Mouse (Mus musculus): ENCODE results near the gene Ly6g6d. TPM values are rescaled to one million over a fixed set of nuclear protein-coding genes. Genes with fewer than 3 reads are reported as not detected.

The Ly6g6d gene
- total and polyA plus RNA-seq, 3 experiments, result 2.0 TPM; not detected in 2

DNA sequence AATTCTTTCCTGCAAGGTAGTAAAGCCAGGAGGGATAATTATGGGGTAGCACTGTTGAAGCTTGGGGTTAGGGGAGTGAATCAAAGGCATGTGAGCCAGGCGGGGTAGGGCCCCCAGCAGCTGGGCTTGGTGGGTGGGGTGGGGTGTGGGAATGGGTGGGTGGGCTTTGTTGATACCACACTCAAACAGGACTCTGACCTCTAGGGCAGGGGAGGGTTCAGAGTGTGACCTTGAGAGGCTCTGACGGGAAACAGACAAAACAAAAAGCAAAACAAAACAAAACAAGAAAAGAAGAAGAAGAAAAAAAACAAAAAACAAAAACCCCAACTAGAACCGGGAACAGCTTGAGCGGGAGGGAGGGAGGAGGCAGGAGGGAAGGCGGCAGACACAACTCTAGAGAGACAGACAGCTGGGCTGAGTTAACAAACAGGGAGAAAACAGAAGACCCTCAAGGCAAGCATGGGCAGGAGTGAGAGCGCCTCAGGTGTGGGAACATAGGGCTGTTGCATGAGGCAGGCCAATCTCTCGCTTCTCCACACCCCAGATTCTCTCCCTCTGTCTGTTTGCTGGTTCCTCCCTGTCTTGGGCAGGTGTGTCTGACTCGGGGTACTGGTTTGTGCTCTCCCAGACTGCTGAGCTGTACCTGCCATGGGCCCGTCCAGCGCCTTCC is 1.2 kb downstream of the Ly6g6d start, which contains the start of gene Ly6g6e:
Gene Ly6g6e, plus strand, starts transcription at position 396 of the 670 bp plus-strand sequence.
- Histone ChIP-seq H3K27me3 (ENCODE audit: insufficient read depth, low read length) (peaks cover 8% of the 10 kb centered on the region; the same call in 1 of the 2 replicates), H3K4me1 (ENCODE audit: insufficient read depth, low read depth, low read length) (peaks cover 58% of the 10 kb centered on the region), H3K36me3 (replicated peaks) (no peaks in the 10 kb centered on the region), H3K9me3 (replicated peaks) (no peaks in the 10 kb centered on the region), H3K4me3 (ENCODE audit: low read depth, low read length) (no peak within 1 kb of the TSS)
- no peak for DNase-seq (ENCODE audit: low spot score)
- ATAC-seq (ENCODE audit: extremely low read depth, insufficient number of reproducible peaks, low FRiP score, poor library complexity, severe bottlenecking), result no peak
- TF ChIP-seq GATA1 (IDR thresholded peaks at IDR 0.05; ENCODE audit: borderline replicate concordance, low read length), result no peak
- TF ChIP-seq GATA2 (IDR thresholded peaks at IDR 0.05; ENCODE audit: borderline replicate concordance, low read depth, low read length), result no peak
- TF ChIP-seq TAL1 (conservative IDR thresholded peaks at IDR 0.05; ENCODE audit: low read depth, low read length), result no peak
- no peak for TF ChIP-seq POLR2AphosphoS5 (IDR thresholded peaks at IDR 0.05; ENCODE audit: insufficient replicate concordance, low read depth, low read length)
- TF ChIP-seq CTCF (IDR thresholded peaks at IDR 0.05; ENCODE audit: low read depth, low read length), result no peak

DNA sequence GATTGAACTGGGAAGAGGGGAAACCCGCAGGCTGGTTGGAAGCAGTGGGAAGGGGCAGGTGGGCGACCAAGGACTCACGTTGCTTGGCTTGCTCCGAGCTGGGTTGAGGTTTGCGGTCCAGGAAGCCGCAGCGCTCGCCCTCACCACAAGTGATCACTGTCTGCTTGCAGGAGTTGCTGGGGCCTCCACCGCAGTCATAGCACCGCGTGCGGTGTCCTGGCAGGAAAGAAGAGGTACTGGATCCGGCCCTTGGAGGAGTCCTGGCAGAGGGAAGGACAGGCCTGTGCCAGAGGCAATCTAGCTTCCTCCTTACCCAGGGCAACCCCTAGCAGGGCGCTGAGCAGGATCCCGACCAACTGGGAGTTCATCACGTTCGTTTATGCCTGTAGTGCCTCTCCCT is 3.8 kb downstream of the Ly6g6d start:
- ATAC-seq (ENCODE audit: extremely low read depth, insufficient number of reproducible peaks, low FRiP score, poor library complexity, severe bottlenecking) (no peak), DNase-seq (ENCODE audit: low spot score) (no peak)

GRCm38 (mm10) chr17:35071454-35071853 is 6.4 kb downstream of the Ly6g6d start:
- no peak for ATAC-seq (ENCODE audit: extremely low read depth, insufficient number of reproducible peaks, low FRiP score, poor library complexity, severe bottlenecking)
- no peak overlapping the region for H3K4me3 ChIP-seq (ENCODE audit: low read depth, low read length)
- peaks cover 26% of the 10 kb centered on the region for H3K4me1 ChIP-seq (ENCODE audit: insufficient read depth, low read depth, low read length)
- peaks cover 39% of the 10 kb centered on the region for H3K27me3 ChIP-seq (ENCODE audit: insufficient read depth, low read length)
- no peak for TF ChIP-seq GATA1 (IDR thresholded peaks at IDR 0.05; ENCODE audit: borderline replicate concordance, low read length)
- no peaks in the 10 kb centered on the region for H3K36me3 ChIP-seq (replicated peaks)
- no peaks in the 10 kb centered on the region for H3K9me3 ChIP-seq (replicated peaks)
- no peak for DNase-seq (ENCODE audit: low spot score)

More for the DNA sequence above, 3.8 kb downstream of the Ly6g6d start:
- H3K27me3 ChIP-seq (ENCODE audit: insufficient read depth, low read length), result peaks cover 21% of the 10 kb centered on the region
- H3K4me1 ChIP-seq (ENCODE audit: insufficient read depth, low read depth, low read length), result peaks cover 43% of the 10 kb centered on the region
- H3K4me3 ChIP-seq (ENCODE audit: low read depth, low read length), result peak overlapping the region; percentile 4; the same call in 1 of the 2 replicates
- no peaks in the 10 kb centered on the region for H3K36me3 ChIP-seq (replicated peaks)
- TF ChIP-seq POLR2AphosphoS5 (IDR thresholded peaks at IDR 0.05; ENCODE audit: insufficient replicate concordance, low read depth, low read length) (no peak), GATA1 (IDR thresholded peaks at IDR 0.05; ENCODE audit: borderline replicate concordance, low read length) (no peak), CTCF (IDR thresholded peaks at IDR 0.05; ENCODE audit: low read depth, low read length) (no peak), TAL1 (conservative IDR thresholded peaks at IDR 0.05; ENCODE audit: low read depth, low read length) (no peak), GATA2 (IDR thresholded peaks at IDR 0.05; ENCODE audit: borderline replicate concordance, low read depth, low read length) (no peak)
- no peaks in the 10 kb centered on the region for H3K9me3 ChIP-seq (replicated peaks)

DNA sequence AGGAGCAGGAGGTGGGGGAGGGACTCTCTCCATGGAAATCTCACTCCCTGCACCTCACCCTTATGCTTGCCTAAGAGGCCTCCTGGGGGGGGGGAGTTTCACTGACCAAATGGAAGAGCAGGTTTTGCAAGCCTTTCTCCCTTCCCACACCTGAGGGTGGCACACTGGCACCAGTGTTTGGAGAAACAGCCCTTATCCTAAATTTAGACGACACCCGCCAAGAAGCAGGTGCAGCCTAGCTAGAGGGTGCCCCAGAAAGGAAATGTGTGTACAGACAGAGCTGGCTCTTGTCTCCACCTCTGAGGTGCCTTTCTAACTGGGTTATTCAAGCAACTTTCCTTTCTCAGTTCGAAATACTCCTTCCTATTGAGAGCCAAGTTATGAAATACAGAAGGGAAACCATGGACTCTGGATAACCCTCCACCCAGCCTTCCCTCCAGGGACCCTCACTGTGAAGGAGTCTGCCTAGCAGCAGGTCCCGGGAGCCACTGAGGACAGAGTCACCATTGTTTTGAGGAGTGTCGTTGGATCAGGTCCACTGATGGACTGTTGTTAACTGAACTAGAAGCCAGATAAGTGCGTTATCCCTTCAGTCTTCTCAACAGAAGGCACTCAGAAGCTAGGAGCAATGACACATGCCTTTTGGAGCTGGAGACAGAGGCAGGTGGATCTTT is 7.2 kb downstream of the Ly6g6d start:
- DNase-seq (ENCODE audit: low spot score) (no peak), ATAC-seq (ENCODE audit: extremely low read depth, insufficient number of reproducible peaks, low FRiP score, poor library complexity, severe bottlenecking) (no peak)
- H3K27me3 ChIP-seq (ENCODE audit: insufficient read depth, low read length), result peaks cover 46% of the 10 kb centered on the region
- H3K4me3 ChIP-seq (ENCODE audit: low read depth, low read length), result no peak overlapping the region
- H3K4me1 ChIP-seq (ENCODE audit: insufficient read depth, low read depth, low read length), result peaks cover 28% of the 10 kb centered on the region
- no peaks in the 10 kb centered on the region for H3K36me3 ChIP-seq (replicated peaks)
- no peak for TF ChIP-seq POLR2AphosphoS5 (IDR thresholded peaks at IDR 0.05; ENCODE audit: insufficient replicate concordance, low read depth, low read length)
- TF ChIP-seq GATA1 (IDR thresholded peaks at IDR 0.05; ENCODE audit: borderline replicate concordance, low read length), result no peak
- no peak for TF ChIP-seq CTCF (IDR thresholded peaks at IDR 0.05; ENCODE audit: low read depth, low read length)
- no peak for TF ChIP-seq TAL1 (conservative IDR thresholded peaks at IDR 0.05; ENCODE audit: low read depth, low read length)
- TF ChIP-seq GATA2 (IDR thresholded peaks at IDR 0.05; ENCODE audit: borderline replicate concordance, low read depth, low read length), result no peak
- H3K9me3 ChIP-seq (replicated peaks), result no peaks in the 10 kb centered on the region

GRCm38 (mm10) chr17:35068213-35068914 is 9.5 kb downstream of the Ly6g6d start:
- no peak overlapping the region for H3K4me3 ChIP-seq (ENCODE audit: low read depth, low read length)
- no peaks in the 10 kb centered on the region for H3K9me3 ChIP-seq (replicated peaks)
- ATAC-seq (ENCODE audit: extremely low read depth, insufficient number of reproducible peaks, low FRiP score, poor library complexity, severe bottlenecking) (no peak), DNase-seq (ENCODE audit: low spot score) (no peak)
- H3K4me1 ChIP-seq (ENCODE audit: insufficient read depth, low read depth, low read length), result peaks cover 36% of the 10 kb centered on the region
- H3K36me3 ChIP-seq (replicated peaks), result peaks cover 4% of the 10 kb centered on the region
- TF ChIP-seq GATA1 (IDR thresholded peaks at IDR 0.05; ENCODE audit: borderline replicate concordance, low read length) (no peak), GATA2 (IDR thresholded peaks at IDR 0.05; ENCODE audit: borderline replicate concordance, low read depth, low read length) (no peak), POLR2AphosphoS5 (IDR thresholded peaks at IDR 0.05; ENCODE audit: insufficient replicate concordance, low read depth, low read length) (no peak), CTCF (IDR thresholded peaks at IDR 0.05; ENCODE audit: low read depth, low read length) (no peak), TAL1 (conservative IDR thresholded peaks at IDR 0.05; ENCODE audit: low read depth, low read length) (no peak)
- peaks cover 57% of the 10 kb centered on the region for H3K27me3 ChIP-seq (ENCODE audit: insufficient read depth, low read length)

- Histone ChIP-seq H3K9me3 (replicated peaks) (no peaks in the 10 kb centered on the region), H3K36me3 (replicated peaks) (peaks cover 24% of the 10 kb centered on the region), H3K27me3 (ENCODE audit: insufficient read depth, low read length) (peaks cover 52% of the 10 kb centered on the region), H3K4me1 (ENCODE audit: insufficient read depth, low read depth, low read length) (peaks cover 43% of the 10 kb centered on the region), H3K4me3 (ENCODE audit: low read depth, low read length) (peak within 1 kb of the TSS; percentile 49; the same call in 1 of the 2 replicates)
- DNase-seq (ENCODE audit: low spot score) (no peak), ATAC-seq (ENCODE audit: extremely low read depth, insufficient number of reproducible peaks, low FRiP score, poor library complexity, severe bottlenecking) (no peak)
- TF ChIP-seq POLR2AphosphoS5 (IDR thresholded peaks at IDR 0.05; ENCODE audit: insufficient replicate concordance, low read depth, low read length), result no peak
- TF ChIP-seq CTCF (IDR thresholded peaks at IDR 0.05; ENCODE audit: low read depth, low read length), result no peak
- no peak for TF ChIP-seq TAL1 (conservative IDR thresholded peaks at IDR 0.05; ENCODE audit: low read depth, low read length)
These were observed 11.8 kb downstream of the Ly6g6d start, which contains the start of gene Mpig6b for GRCm38 (mm10) chr17:35066084-35066483. Gene Mpig6b (minus strand): TSS chr17:35066184.

Measured in G1E (cell line).